Mouse (Mus musculus): ENCODE results near the gene Gm21820.
"Not testable (repeated sequence)": the region's sequence is repeated elsewhere in the genome, so short reads cannot be mapped to it uniquely, and the experiment has no call there.

Gm21820 gene

DNA sequence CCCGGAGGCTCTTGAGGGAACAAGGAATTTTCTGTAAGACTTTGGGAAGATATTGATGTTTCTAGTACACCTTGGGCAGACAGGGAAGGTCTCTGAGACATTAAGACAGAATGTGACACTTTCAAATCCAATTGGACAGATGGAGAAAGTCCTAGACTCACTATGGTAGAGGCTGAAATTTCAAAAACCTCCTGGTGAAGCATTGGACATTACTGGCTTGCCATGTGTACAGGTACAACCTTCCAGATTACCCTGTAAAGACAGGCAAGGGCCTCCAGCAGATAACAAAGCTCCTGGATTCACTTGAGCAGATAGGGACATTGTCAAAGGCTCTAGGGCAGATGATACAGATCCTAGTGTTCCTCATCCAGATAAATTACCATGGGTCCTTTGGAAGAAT, at the start of gene Gm21820:
TSS of gene Gm21820 (minus strand) at position 101 of the 400 bp plus-strand sequence.
- not testable (repeated sequence) for DNase-seq (ENCODE audit: low read depth)
